Mouse (Mus musculus): ENCODE results near the gene Rab31.
A peak's percentile ranks its signal among the peaks of the same experiment; 100 is the strongest.

Gene Rab31

DNA sequence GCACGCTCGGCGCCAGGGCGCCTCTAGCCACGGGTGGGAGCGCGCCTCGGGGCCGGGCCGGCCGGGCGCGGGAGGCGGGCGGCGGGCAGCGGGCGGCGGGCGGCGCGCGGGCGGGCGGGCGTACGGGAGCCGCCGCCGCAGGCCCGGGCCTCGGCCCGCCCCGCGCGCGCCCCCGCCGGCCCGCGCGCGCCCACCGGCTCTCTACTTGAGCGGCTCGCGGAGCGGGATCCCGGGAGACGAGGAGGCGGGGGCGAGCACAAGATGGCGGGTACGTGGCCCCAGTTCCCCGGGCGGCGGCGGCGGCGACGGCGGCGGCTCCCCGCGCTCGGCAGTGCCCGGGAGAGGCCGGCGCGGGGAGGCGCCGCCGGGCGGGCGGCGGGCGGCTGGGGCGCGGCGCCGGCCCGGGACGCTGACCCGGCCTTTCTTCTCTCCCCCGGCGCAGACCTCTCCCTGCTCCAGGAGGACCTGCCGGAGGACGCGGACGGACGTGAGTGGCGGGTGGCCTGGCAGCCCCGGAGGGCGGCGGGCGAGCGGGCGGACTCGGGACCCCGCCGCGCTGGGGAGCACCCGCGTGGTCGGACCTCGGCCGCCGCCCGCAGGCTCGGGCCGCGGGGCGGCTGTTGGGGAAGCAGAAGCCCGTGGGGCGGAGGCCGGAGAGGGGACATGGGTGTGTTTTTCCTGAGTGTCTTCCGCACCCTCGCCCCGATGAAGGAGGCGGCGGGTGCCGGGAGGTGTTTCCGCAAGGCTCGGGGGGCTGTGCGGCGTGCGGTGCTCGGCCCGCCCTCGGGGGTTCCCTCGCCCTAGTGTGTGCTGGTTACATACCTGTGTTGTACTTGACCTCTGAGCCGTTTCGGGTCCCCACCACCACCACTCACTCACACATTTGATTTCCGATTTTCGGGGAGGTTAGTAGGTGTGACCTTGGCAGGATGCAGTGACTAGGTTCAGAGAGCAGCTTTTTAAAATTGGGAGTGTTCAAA is 10.9 kb upstream of the Rab31 start:
- no peak for DNase-seq (ENCODE audit: low read depth, low spot score)

- DNase-seq (ENCODE audit: low read depth, low spot score) = no peak
Measured at GRCm38 (mm10) chr17:65782551-65783141, 10.1 kb upstream of the Rab31 start, which contains the start of gene Ppp4r1. Ppp4r1 (plus strand) TSS chr17:65782573.

DNA sequence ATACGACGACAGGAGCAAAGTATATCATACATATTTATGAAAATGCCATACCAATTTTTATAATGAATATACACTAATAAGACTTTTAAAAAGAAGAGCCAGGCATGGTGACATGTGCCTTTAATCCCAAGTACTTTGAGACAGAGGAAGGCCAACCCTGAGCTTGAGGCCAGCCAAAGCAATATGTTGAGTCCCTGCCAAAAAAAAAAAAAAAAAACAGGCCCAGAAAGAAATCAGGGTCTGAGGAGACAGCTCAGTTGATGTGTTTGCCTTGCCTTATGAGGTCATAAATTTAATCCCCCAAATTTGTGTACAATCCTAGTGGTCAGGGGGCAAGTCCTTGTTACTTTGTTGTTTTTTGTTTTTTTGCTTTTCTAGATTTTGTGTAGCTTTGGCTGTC is 8.4 kb upstream of the Rab31 start:
- DNase-seq (ENCODE audit: low read depth, low spot score) = no peak

GRCm38 (mm10) chr17:65777461-65777860 is 4.9 kb upstream of the Rab31 start:
- DNase-seq (ENCODE audit: low read depth, low spot score) = no peak

DNA sequence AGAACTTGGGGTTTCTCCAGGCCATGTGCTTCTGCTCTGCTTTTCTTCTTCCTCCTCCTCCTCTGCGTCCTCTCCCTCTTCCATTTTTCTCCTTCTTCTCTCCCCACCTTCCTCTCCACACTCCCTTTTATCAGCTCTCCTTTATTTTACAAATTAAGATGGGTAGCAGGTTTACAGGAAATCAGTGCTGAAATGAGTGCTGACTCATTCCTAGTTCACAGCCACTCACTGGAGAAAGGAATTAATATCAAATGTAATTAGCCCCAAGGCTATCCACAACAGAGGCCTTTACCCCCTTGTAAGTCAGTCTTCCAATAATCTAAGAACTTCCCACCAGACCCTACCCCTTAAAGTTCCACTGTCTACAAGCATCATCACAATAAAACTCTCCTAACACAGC is 3.7 kb upstream of the Rab31 start:
- DNase-seq (ENCODE audit: low read depth, low spot score) = no peak

GRCm38 (mm10) chr17:65774439-65774838 is 1.9 kb upstream of the Rab31 start:
- DNase-seq (ENCODE audit: low read depth, low spot score) = no peak

DNA sequence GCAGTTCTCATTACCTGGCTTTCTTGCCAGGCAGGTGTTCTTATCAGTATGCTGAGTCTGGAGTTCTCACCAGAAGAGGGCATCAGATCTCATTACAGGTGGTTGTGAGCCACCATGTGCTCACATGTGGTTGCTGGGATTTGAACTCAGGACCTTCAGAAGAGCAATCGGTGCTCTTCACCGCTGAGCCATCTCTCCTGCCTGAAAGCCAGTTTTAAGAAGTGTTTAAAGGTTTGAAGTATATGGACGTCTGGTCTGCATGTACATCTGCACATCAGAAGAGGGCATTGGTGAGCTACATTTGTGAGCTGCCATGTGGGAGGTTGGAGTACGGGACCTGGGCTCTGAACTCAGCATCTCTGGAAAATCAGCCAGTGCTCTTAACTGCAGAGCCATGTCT is 1.1 kb upstream of the Rab31 start:
- DNase-seq (ENCODE audit: low read depth, low spot score) = no peak

GRCm38 (mm10) chr17:65770982-65771915 is 1.3 kb downstream of the Rab31 start:
- DNase-seq (ENCODE audit: low read depth, low spot score) = no peak

- no peak for DNase-seq (ENCODE audit: low read depth, low spot score)
Measured at GRCm38 (mm10) chr17:65768486-65768885, 4.1 kb downstream of the Rab31 start.

GRCm38 (mm10) chr17:65763221-65763620 is 9.3 kb downstream of the Rab31 start:
- no peak for DNase-seq (ENCODE audit: low read depth, low spot score)

GRCm38 (mm10) chr17:65757150-65757549 is 15.4 kb downstream of the Rab31 start:
- no peak for DNase-seq (ENCODE audit: low read depth, low spot score)

- DNase-seq (ENCODE audit: low read depth, low spot score) = no peak
Measured at GRCm38 (mm10) chr17:65755857-65756256, 16.7 kb downstream of the Rab31 start.

DNA sequence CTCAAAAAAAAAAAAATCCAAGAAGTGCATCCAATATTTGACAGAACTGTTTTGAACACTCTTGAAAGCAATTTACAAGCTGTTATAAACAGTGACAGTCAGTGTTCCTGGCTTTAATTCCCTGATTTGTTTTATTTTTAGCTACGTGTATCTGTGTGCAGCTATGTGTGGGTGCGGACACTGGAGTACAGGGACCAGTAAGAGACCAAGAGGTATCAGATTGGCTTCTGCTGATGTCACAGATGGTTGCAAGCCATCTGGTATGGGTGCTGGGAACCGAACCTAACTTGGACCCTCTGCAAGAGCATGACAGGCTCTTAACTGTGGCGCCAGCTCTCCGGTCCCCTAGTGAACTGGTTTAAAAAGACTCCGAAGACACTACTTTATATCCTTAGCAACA is 19.4 kb downstream of the Rab31 start:
- no peak for DNase-seq (ENCODE audit: low read depth, low spot score)

GRCm38 (mm10) chr17:65750301-65750700 is 22.3 kb downstream of the Rab31 start:
- peak; percentile 11 for DNase-seq (ENCODE audit: low read depth, low spot score)

DNA sequence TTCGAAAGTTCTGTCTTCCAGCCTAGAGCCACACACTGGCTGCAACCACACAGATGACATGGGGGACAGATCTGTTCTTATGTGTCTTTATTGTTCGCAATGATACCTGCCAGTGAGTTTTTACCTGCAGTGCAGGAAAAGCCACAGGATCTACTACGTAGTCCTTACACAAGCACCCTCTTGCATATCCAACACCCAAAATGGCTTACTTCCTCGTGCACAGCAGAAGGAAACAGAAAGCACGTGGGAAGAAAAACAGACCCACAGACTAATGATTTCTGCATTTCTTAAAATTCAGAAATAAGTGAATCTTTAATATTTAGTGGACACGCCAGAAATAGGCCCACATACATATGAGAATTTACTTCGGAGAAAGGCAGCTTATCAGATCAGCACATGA is 22.7 kb downstream of the Rab31 start:
- DNase-seq (ENCODE audit: low read depth, low spot score) = no peak

GRCm38 (mm10) chr17:65748997-65749396 is 23.6 kb downstream of the Rab31 start:
- DNase-seq (ENCODE audit: low read depth, low spot score) = no peak

DNA sequence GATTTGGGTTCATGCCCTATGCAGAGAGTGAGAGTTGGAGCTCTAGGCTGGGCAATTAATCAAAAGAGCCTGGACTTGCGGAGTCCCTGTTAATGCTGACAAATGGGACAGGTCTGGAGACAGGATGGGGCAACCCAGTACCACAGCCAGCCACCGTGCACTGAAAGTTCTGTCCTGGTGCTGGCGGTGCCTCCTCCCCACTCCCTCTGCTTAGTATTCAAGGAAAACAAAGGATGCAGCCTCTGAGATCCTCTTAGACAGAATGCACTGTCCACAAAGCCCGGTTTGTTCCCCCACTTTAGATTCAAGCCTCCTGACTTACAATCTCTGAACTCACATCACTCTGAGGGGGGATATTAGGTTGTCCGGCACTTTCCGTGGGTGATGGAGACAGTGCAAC is 26.2 kb downstream of the Rab31 start:
- no peak for DNase-seq (ENCODE audit: low read depth, low spot score)

GRCm38 (mm10) chr17:65743664-65744330 is 28.8 kb downstream of the Rab31 start:
- DNase-seq (ENCODE audit: low read depth, low spot score) = no peak

- DNase-seq (ENCODE audit: low read depth, low spot score) = no peak
Measured at GRCm38 (mm10) chr17:65742969-65743368, 29.6 kb downstream of the Rab31 start.

DNA sequence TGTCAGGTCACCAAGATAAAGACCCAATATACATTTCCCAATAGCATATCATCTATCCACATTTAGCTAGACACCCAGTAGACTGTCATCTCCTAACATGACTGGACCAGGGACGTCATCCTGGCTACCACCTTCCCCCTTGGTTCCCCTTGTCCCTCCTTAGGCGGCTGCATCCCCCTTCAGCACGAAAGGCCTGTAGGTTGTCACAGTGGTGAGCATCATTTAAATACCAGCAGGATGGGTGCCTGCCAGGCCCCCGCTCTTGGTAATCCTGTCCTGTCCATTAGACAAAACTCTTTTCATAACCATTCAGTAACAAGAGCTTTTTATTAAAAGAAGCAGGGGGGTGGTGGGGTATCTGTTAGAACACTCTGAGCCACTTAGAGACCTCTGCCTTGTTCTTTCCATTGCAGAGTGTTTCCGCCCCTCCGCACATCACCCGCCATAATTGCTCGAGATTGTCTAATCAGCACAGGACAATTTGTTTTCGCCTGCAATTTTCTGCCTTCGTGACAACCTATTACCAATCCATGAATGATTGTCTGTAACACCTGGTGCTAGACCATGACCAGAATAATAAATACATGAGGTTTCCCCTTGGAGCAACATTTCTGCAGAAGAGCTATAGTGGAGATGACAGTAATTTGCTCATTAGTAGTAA is 30.2 kb downstream of the Rab31 start:
- no peak for DNase-seq (ENCODE audit: low read depth, low spot score)

DNA sequence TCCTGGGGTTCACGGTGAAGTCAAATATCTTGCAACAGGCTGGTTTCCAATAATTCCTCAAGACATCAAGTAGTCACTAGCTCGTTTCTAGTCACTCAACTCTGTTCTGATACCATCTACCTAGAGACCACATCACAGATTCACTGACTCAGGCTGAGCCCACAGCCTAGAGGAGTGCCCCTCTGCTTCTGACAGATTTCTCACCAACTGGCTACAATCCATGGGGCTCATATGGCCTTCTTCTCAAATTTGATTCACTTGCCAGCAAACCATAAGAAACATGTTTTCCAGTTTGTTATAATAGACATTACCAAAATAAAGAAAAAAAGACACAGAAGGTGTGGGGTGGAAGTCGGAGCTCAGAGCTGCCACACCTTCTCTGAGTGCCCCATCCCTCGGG is 31.0 kb downstream of the Rab31 start:
- DNase-seq (ENCODE audit: low read depth, low spot score) = no peak
